Mouse (Mus musculus): ENCODE results near the gene Smyd5.

Smyd5 gene

DNA sequence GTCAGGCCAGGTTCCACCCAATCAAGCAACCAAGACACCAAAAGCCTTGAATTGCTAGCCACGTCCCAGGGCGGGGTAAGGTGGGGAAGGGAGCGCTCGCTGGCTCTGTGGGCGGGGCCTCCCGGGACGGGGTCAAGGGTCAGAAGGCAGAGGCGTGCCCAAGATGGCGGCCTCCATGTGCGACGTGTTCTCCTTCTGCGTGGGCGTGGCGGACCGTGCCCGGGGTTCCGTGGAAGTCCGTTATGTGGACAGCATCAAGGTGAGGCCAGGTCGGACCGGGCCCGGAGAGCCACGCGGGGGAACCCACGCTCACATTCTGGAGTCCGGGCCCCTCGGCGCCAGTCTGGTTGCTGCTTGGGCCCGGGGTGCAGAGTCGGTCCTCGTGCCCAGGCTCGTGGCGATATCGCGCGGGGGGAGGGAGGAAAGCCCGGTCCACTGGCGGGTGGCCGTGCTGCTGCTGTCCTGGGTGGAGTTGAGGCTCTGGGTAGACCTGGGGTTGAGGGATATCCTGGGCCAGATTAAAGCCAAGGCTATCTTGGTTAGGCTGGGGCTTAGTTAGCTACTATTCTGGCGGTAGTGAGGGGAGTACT, at the start of gene Smyd5:
Smyd5 (plus strand) TSS at position 148 of the 590 bp plus-strand sequence.
- DNase-seq: peak; percentile 87 to 91

DNA sequence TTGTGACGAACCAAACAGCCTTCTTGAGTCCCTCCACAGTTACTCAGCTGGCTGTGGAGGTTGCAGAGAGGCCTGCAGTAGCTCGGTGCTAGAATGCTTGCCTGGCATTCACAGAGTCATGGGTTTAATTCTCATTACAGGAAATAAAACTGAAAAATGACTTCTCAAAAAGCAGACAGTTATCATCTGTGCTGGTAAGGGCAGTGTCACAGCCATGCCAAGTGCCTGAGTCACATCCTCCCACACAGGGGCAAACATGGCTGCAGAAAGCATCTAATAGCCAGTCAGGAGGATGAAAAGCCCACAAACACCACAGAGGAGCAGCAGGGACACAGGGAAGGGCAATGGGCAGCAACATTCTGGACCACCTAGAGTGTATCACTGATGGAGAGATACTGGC, 49.0 kb upstream of the Smyd5 start:
- DNase-seq: no peak

DNA sequence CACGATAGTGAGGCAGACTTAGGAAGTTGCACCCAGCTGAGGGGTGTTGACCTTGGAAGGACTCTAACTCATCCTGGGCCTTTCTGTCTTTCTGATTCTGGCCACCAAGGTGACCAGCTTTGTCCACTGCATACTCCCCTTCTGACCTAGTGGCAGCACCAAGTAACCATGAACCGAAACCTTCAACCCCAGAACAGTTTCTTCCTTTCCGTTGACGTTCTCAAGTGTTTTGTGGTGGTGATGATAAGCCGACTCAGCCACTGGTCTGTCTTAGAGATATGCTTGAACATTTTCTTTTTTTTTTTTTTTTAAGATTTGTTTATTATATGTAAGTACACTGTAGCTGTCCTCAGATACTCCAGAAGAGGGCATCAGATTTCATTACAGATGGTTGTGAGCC, 43.2 kb upstream of the Smyd5 start:
- DNase-seq: no peak

DNA sequence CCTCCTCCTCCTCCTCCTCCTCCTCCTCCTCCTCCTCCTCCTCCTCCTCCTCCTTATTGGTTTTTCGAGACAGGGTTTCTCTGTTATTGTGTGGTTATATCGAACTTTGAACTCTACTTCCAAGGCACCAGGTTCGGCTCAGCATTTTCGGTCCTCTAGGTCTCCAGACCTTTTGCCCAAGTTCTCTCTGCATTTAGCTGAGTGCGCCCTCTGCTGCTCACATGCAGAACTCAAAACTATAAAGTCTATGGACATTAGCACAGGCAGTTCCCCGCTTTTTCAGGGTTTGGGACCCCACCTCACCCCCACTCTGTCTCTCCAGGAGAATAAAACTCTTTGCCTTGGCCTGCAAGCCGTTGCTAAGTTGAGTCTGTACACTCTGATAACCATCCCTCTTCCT, 40.0 kb upstream of the Smyd5 start:
- peak in 1 of 2 experiments; percentile 75 for DNase-seq

DNA sequence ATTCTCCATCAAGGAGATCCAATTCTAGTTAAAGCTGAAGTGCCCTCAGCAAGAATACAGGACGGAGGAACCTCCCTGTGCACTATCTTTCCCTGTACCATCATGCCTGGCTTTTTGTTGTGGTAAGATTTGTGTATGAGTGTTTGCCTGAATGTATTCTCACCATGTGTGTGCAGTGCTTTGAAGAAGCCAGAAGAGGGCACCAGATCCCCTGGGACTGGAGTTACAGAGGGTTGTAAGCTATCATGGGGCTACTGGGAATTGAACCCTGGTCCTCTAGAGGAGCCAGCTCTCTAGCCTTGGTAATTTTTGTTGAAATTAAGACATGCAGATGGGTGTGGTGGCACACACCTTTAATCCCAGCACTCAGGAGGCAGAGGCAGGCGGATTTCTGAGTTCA, 36.4 kb upstream of the Smyd5 start:
- no peak for DNase-seq

DNA sequence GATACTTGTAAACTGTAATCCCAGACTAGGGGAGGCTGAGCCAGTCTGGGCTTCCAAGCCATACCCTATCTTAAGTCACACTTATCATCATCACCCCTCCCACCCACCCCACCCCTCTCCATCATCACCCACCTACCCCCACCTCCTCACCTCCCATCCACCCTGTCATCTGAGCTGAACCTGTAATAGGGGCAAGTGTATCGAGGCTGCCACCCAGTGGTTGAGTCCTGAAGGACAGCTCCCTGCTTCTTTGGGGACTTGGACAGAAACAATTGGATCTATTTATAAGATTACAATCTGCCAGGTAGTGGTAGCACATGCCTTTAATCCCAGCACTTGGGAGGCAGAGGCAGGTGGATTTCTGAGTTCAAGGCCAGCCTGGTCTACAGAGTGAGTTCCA, 34.6 kb upstream of the Smyd5 start:
- DNase-seq: peak in 1 of 2 experiments; percentile 42

DNA sequence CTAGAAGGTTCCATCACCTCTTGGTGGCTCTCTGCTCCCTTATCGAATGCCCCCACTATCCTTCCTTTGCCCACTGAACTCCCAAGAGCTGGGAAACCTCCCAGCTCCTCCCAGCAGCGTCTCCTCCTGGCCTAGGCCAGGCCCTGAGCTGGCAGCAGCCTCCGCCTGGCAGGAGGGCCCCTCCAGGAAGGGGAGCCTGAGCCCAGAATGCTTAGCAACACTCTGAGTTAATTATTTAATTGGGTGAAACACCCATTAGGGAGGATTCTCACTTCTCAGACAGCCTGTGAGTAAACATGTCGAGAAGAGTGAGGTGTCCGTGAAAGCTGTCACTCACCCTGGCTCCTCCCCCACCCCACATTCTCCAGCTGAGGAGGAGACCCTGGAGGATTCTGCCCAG, 32.1 kb upstream of the Smyd5 start:
- DNase-seq: no peak

DNA sequence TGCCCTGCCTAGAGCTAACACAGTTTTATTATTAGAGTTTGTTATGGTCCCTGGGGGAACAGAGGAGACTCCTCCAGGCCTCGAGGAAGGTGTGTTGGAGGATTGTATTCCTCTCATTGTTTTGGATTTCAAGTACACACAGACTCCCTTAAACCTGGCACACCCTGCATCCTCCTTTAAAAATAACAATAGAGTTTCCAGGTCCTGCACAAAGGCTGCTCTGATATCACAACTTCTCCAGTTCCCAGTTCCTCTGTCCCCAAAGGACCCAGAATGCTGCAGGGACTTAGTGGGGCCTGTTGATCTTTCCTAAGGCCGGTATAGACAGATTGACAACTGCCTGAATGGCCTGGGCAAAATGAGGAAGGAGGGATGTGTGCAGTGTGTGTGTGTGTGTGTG, 29.2 kb upstream of the Smyd5 start:
- no peak for DNase-seq

DNA sequence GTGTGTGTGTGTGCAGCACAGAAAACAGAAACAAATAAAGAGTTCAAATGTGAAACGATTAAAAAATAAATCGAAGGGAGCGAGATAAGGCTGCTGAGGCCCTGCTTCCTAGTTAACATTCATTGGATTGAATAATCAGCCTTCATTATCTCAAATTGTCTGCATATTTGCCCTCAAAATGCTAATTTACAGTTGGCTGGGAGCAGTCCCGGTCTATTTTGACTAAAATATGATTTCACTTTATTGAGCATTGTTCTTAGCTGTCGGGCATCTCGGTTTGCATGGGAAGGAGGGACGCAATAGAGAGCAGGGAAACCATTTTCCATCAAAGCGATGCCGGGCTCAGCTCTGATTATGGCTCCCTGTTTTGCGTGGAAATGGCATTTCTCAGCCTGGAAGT, 28.8 kb upstream of the Smyd5 start:
- no peak for DNase-seq

DNA sequence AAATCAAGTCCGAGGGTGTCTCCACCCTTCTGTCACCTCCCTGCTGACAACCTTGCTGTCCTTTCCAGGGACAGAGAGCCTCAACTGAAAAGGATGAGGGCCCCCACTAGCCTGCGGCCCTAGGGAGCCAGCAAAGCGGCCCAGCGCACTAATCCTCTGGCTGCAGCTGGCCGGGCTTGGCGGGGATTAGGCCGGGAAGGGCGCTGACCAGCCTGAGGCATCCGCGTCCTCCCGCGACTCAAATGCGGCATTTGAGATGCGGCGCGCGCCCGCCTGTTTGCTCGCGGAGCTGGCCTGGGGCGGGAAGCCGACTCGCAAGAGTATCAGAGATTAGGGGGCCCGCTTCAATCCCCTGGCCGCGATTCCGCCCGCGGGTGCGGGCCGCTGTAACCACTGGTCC, 22.8 kb upstream of the Smyd5 start:
- no peak for DNase-seq

DNA sequence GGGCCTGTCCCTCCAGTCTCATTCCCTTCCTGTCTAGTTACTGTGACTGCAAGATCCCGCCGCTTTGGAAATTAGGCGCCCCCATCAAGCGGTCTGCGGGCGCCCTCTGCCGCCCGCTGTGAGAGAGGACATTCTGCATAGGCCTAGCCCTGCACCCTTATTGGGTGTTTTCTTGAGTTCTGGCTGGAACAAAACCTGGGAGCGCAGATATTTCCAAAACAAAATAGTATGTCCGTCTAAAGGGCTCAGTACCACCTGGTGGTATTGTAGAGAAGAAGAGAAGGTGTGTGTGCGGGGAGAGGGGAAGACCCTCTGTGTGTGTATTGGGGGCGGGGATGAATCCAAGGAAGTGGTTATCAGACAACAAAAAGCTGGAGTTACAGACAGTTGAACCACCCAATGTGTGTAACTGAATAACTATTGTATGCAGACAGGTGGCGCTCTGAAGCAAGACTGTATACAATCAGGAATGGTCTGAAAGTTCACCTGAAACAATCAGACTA, 21.0 kb upstream of the Smyd5 start:
- DNase-seq: peak; percentile 70 to 78

DNA sequence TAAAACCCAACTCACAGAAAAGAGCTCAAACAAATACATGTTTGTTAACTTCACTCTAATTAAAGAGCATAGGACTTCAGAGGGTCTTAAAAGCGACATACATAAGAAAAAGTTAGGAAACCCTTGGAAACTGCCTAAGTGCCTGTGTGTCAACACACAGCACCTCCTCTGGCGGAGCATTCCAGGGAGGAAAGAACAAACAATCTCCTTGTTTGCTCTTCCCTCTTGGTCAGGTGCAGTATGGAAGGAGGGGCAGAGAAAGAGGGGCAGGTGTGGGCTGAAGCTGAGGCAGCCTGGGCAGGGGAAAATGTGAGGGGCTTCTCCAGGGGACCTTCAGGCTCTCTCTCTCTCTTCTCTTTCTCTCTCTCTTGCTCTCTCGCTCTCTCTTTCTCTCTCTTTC, 16.0 kb upstream of the Smyd5 start:
- DNase-seq: peak; percentile 37 to 56

DNA sequence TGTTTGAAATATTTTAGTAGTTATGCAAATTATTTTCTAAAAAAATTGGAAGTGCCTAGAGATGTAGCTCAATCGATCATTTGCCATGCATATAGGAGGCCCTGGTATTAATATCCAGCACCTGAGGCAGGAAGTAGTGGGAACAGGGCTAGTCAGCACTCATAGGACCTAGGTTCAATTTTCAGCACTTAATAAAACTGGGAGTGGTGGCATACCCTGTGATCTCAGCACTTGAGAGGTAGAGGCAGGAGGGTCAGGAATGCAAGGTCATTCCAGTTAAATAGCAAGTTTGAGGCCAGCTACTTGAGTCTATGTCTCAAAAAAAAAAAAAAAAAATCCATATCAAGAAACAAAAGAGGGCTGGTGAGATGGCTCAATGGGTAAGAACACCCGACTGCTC, 12.6 kb upstream of the Smyd5 start:
- DNase-seq: no peak

DNA sequence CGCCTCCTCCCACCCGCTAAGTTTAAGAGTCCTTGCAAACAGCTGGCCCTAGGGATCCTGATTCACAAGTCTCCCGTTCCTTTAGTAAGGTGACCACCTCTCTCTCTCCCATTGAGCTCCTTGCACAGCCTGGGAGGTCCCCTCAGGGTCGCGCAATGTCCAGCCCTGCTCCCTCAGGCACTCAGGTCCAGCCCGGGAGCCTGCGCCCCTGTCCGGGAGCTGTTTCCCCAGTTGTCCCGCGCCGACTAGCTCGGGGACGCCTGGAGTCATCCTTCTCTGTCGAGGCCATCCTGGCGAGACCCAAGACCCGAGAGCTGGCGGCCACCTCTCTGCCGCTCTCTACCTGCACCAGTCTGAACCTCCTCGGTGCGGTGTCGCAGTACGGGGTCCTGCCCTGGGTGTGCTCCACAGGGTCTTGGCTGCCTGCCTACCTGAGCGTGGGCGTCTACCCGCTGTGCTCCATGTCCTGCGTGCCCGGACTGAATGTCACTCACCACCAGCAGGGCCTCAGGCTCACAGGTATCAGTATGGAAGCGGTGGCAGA, 7.9 kb upstream of the Smyd5 start, which contains the start of gene Noto:
Noto (plus strand) TSS at position 51 of the 544 bp plus-strand sequence.
- no peak for DNase-seq

DNA sequence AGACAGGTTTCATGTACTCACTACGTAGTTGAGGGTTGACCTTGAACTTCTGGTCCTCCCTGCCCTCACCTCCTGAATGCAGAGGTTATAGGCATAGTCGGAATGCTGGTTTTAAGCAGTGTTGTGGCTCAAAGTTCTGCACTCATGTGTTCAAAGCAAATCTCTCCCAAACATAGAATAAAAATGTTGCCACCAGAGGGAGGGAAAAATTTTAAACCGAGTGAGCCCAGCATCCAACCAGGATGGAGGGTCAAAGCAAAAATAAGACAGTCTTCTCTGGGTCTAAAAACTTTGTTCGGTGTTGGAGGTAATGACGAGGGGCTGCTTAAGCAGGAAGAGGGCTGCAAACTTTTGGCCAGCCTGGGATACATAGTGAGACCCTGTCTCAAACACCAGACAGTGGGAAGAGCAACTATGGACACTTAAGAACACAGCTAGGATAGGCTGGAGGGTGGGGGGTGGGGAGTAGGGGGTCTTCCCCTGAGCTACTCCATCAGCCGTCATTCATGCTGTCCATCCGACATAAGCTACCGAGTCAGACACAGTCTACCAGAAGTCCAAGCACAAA, 431 bp upstream of the Smyd5 start:
- DNase-seq: no peak

DNA sequence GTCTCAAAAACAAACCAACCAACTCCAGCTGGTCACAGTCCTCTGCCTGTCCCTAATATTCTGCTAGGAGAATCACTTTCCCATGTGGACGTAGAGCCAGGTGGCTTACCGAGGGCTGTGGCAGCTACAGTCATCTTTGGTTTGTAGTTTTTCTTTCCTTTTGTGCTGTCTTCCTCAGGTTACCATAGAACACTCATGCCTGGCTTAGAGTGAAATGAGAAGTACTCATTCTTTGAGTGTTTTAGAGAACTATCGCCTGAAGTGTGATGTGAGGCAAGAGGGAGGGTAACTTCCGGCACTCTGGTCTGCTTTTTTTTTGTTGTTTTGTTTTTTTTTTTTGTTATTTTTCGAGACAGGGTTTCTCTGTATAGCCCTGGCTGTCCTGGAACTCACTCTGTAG, 2.1 kb downstream of the Smyd5 start:
- DNase-seq: no peak

DNA sequence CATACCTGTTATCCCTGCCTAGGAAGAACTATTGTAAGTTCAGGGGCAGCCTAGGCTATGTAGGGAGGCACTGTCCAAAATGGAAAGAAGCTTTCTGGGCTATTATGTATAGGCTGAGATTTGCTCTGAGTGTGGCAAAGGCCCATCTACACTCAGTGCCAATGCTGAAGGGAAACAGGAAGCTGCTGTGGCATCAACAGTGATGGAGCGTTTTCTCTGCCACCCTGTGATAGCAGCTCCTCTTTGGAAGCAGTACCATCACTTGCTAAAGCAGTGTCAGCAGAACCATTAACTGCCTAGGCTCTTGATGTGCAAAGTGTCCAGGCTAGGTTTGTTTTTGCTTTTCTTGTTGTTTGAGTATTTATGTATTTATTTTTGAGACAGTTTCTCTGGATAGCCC, 4.4 kb downstream of the Smyd5 start:
- no peak for DNase-seq

DNA sequence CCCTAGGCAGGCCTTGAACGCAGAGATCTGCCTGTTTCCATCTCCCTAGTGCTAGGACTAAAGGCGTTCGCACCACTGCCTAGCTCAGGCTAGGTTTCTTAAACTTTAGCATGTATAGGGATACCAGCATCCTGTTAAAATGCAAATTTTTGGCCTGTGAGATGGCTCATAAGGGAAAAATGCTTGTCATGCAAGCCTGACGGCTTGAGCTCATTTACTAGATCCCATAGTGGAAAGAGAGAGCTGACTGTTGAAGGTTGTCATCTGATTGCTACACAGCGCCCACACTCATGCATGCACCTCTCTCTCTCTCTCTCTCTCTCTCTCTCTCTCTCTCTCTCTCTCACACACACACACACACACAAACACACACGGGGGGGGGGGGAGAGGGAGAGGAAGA, 4.8 kb downstream of the Smyd5 start:
- no peak for DNase-seq

DNA sequence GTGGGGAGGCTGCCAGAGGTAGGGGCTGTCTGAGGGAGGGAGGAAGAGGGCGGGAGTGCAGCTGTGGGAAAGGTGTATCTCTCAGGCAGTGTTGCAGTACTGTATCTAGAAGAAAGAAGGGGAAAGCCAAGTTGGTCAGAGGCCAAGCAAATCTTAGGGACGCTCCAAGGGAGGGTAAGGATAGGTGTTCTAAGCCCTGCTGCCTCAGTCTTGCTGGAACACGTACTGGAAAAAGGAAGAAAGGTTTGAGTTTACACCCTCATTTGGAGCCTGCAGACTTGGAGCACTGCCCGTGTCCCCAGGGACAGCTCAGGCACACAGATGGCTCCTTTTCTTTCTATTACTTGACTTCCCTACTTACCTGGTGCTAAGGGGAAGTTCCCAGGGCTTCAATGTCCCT, 9.4 kb downstream of the Smyd5 start:
- peak in 1 of 2 experiments; percentile 21 for DNase-seq

DNA sequence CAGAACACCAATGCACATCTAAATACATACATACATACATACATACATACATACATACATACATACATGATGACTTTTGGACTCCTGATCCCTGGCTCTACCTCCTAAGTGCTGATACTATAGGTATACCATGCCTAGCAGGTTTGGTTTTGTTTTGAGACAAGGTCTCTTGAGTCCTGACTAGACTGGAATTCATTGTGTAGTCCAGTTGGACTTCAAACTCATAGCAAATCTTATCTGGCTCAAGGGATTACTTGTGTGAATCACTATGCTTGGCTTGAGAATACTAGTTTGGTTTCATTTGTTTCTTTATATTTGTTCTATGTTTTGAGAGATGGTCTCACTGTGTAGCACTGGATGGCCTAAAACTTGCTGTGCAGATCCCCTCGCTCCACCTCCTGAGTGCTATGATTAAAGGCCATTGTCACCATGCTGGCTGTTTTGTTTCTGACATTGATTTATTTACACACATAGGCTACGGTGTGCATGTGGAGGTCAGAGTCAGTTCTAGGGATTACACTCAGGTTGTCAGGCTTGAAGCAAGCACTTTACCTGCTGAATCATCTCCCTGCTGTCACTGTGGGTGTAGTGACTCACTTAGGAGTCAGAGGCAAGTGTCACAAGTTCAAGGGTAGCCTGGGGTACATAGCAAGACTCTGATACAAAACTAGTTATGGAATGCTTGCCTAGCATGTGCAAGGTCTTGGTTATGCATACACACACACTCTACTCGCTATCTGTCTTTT, 11.9 kb downstream of the Smyd5 start:
- no peak for DNase-seq

DNA sequence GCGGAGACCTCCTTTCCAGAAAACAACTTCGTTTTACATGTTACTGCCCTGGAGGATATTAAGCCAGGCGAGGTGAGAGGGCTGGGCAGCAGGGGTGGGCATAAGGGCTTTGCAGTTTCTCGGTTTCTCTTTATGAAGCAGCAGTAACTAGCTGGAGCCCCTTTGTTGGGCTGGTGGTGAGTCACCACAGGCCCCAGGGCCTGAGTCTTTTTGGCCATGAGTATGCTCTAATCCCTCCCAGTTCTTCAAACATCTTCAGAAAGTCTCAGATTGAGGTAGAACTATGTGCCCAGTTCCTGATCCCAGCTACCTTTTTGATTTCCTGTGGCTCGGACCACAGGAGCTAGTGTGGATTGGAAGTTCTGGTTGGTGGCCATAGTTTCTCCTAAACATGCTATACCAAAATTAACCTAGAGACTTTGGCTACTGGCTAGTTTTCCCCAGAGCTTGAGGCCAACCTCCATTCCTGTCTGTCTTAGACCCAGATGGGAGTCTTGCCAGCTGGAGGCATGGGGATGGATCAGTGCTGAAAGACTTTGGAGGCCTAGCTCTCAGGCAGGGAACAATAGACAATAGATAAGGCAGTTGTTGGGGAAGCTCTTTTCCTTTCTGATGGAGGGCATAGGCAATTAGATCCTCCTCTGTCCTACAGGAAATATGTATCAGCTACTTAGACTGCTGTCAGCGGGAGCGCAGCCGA, 12.6 kb downstream of the Smyd5 start:
- DNase-seq: no peak

DNA sequence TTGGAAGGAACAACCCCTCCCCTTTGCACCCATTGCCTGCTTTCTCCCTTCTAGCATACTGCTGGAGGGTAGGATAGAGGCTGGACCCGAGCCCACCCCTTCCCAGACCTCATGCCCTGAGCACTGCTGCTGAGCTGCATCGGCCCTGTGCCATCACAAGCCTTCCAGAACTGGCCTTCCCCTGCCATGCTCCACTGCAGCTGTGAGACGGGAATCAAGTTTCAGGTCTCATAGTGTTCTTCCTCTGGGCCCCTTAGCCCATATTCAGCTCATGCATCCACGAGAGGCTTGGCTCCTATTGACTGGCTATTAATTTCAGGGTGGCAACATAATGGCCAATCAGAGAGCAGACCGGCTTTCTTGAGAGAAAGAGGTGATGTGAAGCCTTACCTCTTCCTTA, 13.5 kb downstream of the Smyd5 start:
- no peak for DNase-seq

DNA sequence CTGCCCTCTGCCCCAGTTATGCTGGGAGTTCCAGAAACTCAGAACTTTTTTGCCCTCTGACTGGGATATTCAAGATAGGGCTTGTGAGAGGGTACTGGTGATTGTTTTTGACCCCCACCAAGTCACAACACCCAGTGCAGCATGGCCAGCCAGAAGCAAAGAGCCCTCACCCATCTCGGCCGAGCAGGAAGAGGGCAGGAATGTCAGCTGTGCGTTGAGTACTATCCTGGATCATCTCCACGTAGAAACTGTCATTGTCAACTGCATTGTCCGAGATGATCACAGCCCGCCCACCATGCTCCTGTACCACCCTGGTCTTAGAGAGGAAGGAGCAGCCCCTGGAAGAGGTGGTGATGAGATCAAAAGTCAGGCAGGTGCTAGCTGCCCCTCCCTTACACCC, 15.6 kb downstream of the Smyd5 start:
- no peak for DNase-seq

Data from lung, postnatal 4 days (tissue).